In the genomic region with DNA sequence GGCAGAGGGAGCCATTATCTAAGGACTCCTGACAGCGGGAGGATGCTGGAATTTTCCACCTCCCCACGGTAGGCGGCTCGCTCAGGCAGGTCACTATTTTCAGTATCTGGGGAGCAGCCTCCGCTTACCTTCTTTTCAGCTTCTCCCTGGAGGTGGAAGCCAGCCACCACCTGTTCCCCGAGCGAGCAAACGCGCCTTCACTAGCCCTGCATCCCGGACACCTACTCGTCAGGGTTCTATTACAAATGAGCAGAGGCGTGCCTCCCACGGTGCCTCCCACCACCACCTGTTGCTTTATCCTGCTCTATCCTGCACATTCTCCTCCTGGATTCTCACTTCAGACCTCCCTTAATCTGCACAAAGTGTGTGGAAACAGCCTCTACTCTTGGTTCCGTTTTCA, we compare ENCODE assay signal across 12 mouse cellular contexts. TPM values are rescaled to one million over a fixed set of nuclear protein-coding genes. Genes with fewer than 3 reads are reported as not detected.
DNase-seq lines count a peak whose midpoint lies in the region; ATAC-seq lines count a peak whose summit lies in the region.
"Had no signal": no experiment of that assay in that cellular context is flagged by ENCODE, and none has a peak within 500 bp of the region (broad histone marks: within the 10 kb centered on the region; RNA-seq: fewer than 3 reads in every experiment).

No protein-coding gene starts in this region.

- H3K9me3 ChIP-seq in liver, embryonic 13.5 days (replicated peaks) = no peaks in the 10 kb centered on the region
- no peaks in the 10 kb centered on the region for H3K9me3 ChIP-seq in liver, embryonic 12.5 days (replicated peaks)
- H3K9me3 ChIP-seq in midbrain, embryonic 13.5 days = no peaks in the 10 kb centered on the region
- H3K9me3 ChIP-seq: midbrain, embryonic 12.5 days had no signal

- H3K4me2 ChIP-seq in liver, embryonic 13.5 days = no peak overlapping the region
- H3K4me2 ChIP-seq in liver, embryonic 12.5 days = no peak overlapping the region
- H3K4me2 ChIP-seq in midbrain, embryonic 13.5 days (replicated peaks) = no peak overlapping the region
- H3K4me2 ChIP-seq: heart, embryonic 11.5 days; midbrain, embryonic 12.5 days had no signal

- DNase-seq in liver, embryonic 13.5 days = no peak
- peak; percentile 87 to 96 for DNase-seq in layer of hippocampus, adult 18-20 months (ENCODE audit: low spot score in 2 of 2)
- peak; percentile 83 to 95 for DNase-seq in left cerebral cortex, adult 8-10 months (ENCODE audit: low spot score in 2 of 2)
- peak; percentile 92 for DNase-seq in telencephalon, adult 2 months (ENCODE audit: low read depth, low spot score)
- DNase-seq in retina, embryonic 14.5 days (ENCODE audit: low spot score) = no peak
- DNase-seq in neural tube, embryonic 10.5 days (ENCODE audit: extremely low spot score, low spot score) = no peak
- DNase-seq: cerebellum, adult 2 months; lung, postnatal 36 days had no signal

- ATAC-seq in liver, embryonic 13.5 days (ENCODE audit: low read depth) = no peak
- no peak for ATAC-seq in liver, embryonic 12.5 days
- ATAC-seq in midbrain, embryonic 13.5 days = no peak

- 0 out of 2 replicates have a peak overlapping the region, but pooled peaks have one; percentile 1 for H3K9ac ChIP-seq in liver, embryonic 13.5 days
- no peak overlapping the region for H3K9ac ChIP-seq in liver, embryonic 12.5 days
- H3K9ac ChIP-seq in midbrain, embryonic 13.5 days (replicated peaks) = no peak overlapping the region
- H3K9ac ChIP-seq: midbrain, embryonic 12.5 days had no signal

- 61% methylated on average over 14 of the region's 14 CpGs for whole genome bisulfite sequencing in liver, embryonic 13.5 days (ENCODE audit: insufficient replicate concordance)
- WGBS in liver, embryonic 12.5 days (ENCODE audit: insufficient replicate concordance) = 61% methylated on average over 14 of the region's 14 CpGs
- 61% methylated on average over 14 of the region's 14 CpGs for WGBS in midbrain, embryonic 13.5 days

- no peak overlapping the region for H3K4me3 ChIP-seq in liver, embryonic 13.5 days (replicated peaks)
- H3K4me3 ChIP-seq in liver, embryonic 12.5 days = no peak overlapping the region
- no peak overlapping the region for H3K4me3 ChIP-seq in midbrain, embryonic 13.5 days (replicated peaks)
- H3K4me3 ChIP-seq: midbrain, embryonic 12.5 days had no signal

- H3K27ac ChIP-seq in liver, embryonic 13.5 days = no peak overlapping the region
- H3K27ac ChIP-seq in liver, embryonic 12.5 days = no peak overlapping the region
- H3K27ac ChIP-seq in midbrain, embryonic 13.5 days = no peak overlapping the region
- H3K27ac ChIP-seq: midbrain, embryonic 12.5 days had no signal

- H3K36me3 ChIP-seq in liver, embryonic 13.5 days = no peaks in the 10 kb centered on the region
- H3K36me3 ChIP-seq in liver, embryonic 12.5 days = peaks cover 11% of the 10 kb centered on the region; the same call in 1 of the 2 replicates
- H3K36me3 ChIP-seq in midbrain, embryonic 13.5 days = peaks cover 30% of the 10 kb centered on the region

- H3K4me1 ChIP-seq in liver, embryonic 13.5 days (replicated peaks) = peaks cover 9% of the 10 kb centered on the region
- peaks cover 9% of the 10 kb centered on the region for H3K4me1 ChIP-seq in liver, embryonic 12.5 days
- H3K4me1 ChIP-seq in midbrain, embryonic 13.5 days (replicated peaks) = peaks cover 4% of the 10 kb centered on the region; the same call in 1 of the 2 replicates

- 0 out of 2 replicates have a peak, but pooled peaks cover 3% of the 10 kb centered on the region for H3K27me3 ChIP-seq in liver, embryonic 13.5 days
- H3K27me3 ChIP-seq in liver, embryonic 12.5 days (replicated peaks) = 0 out of 2 replicates have a peak, but pooled peaks cover 14% of the 10 kb centered on the region
- no peaks in the 10 kb centered on the region for H3K27me3 ChIP-seq in midbrain, embryonic 13.5 days
- H3K27me3 ChIP-seq: midbrain, embryonic 12.5 days had no signal

RNA-seq across cellular contexts. Expression of gene Snrnp35, which starts 20.8 kb away (rescaled TPM):
- 14.6 and 15.0 TPM in 2 replicates for polyA plus RNA-seq in liver, embryonic 13.5 days (2015; fragmentation: Nextera tagmentation; extraction: Ambion mirVana)
- polyA plus RNA-seq in liver, embryonic 12.5 days (2016; fragmentation: Nextera tagmentation; extraction: Ambion mirVana) = 17.8 and 18.3 TPM in 2 replicates
- 10 to 100 TPM; 25.3 to 28.7 TPM for total RNA-seq in layer of hippocampus, adult 18-20 months (2021)
- total RNA-seq in left cerebral cortex, adult 8-10 months (2022) = 10 to 100 TPM; 19.0 to 29.8 (median 23.9) TPM
- polyA plus RNA-seq in midbrain, embryonic 13.5 days (2015; fragmentation: Nextera tagmentation; extraction: Ambion mirVana) = 26.1 and 26.3 TPM in 2 replicates

RNA-seq across cellular contexts. Expression of gene Rilpl2, which starts 25.6 kb away (rescaled TPM):
- polyA plus RNA-seq in liver, embryonic 13.5 days (2015; fragmentation: Nextera tagmentation; extraction: Ambion mirVana) = 9.9 and 10.3 TPM in 2 replicates
- polyA plus RNA-seq in liver, embryonic 12.5 days (2016; fragmentation: Nextera tagmentation; extraction: Ambion mirVana) = 9.4 and 11.5 TPM in 2 replicates
- 10 to 100 TPM; 20.4 to 22.6 TPM for total RNA-seq in layer of hippocampus, adult 18-20 months (2021)
- total RNA-seq in left cerebral cortex, adult 8-10 months (2022) = 10 to 100 TPM; 13.3 to 18.3 (median 15.8) TPM
- 18.2 and 19.4 TPM in 2 replicates for polyA plus RNA-seq in midbrain, embryonic 13.5 days (2015; fragmentation: Nextera tagmentation; extraction: Ambion mirVana)

RNA-seq across cellular contexts. Expression of gene Rilpl1, which starts 27.4 kb away (rescaled TPM):
- 1.9 and 2.5 TPM in 2 replicates for polyA plus RNA-seq in liver, embryonic 13.5 days (2015; fragmentation: Nextera tagmentation; extraction: Ambion mirVana)
- 4.5 and 4.9 TPM in 2 replicates for polyA plus RNA-seq in liver, embryonic 12.5 days (2016; fragmentation: Nextera tagmentation; extraction: Ambion mirVana)
- total RNA-seq in layer of hippocampus, adult 18-20 months (2021) = 10 to 100 TPM; 75.7 to 89.4 TPM
- 10 to 100 TPM; 51.6 to 69.0 (median 61.8) TPM for total RNA-seq in left cerebral cortex, adult 8-10 months (2022)
- polyA plus RNA-seq in midbrain, embryonic 13.5 days (2015; fragmentation: Nextera tagmentation; extraction: Ambion mirVana) = 9.1 and 10.3 TPM in 2 replicates

RNA-seq across cellular contexts. Expression of gene Tmed2, which starts 36.8 kb away (rescaled TPM):
- polyA plus RNA-seq in liver, embryonic 13.5 days (2015; fragmentation: Nextera tagmentation; extraction: Ambion mirVana) = 366 and 422 TPM in 2 replicates
- polyA plus RNA-seq in liver, embryonic 12.5 days (2016; fragmentation: Nextera tagmentation; extraction: Ambion mirVana) = 394 and 403 TPM in 2 replicates
- total RNA-seq in layer of hippocampus, adult 18-20 months (2021) = 100 to 1,000 TPM in 1 of 2 experiments, 10 to 100 TPM in 1; 96.7 to 100 TPM
- 100 to 1,000 TPM; 104 to 114 (median 110) TPM for total RNA-seq in left cerebral cortex, adult 8-10 months (2022)
- polyA plus RNA-seq in midbrain, embryonic 13.5 days (2015; fragmentation: Nextera tagmentation; extraction: Ambion mirVana) = 345 and 368 TPM in 2 replicates

RNA-seq across cellular contexts. Expression of gene Ddx55, which starts 48.9 kb away (rescaled TPM):
- 9.4 and 11.0 TPM in 2 replicates for polyA plus RNA-seq in liver, embryonic 13.5 days (2015; fragmentation: Nextera tagmentation; extraction: Ambion mirVana)
- polyA plus RNA-seq in liver, embryonic 12.5 days (2016; fragmentation: Nextera tagmentation; extraction: Ambion mirVana) = 11.9 and 12.4 TPM in 2 replicates
- total RNA-seq in layer of hippocampus, adult 18-20 months (2021) = 10 to 100 TPM; 23.8 to 24.4 TPM
- total RNA-seq in left cerebral cortex, adult 8-10 months (2022) = 10 to 100 TPM; 24.9 to 28.0 (median 27.0) TPM
- 28.0 and 28.2 TPM in 2 replicates for polyA plus RNA-seq in midbrain, embryonic 13.5 days (2015; fragmentation: Nextera tagmentation; extraction: Ambion mirVana)

Comparison
In these comparisons a context has a peak if more than half of its experiments do, and no peak if none do; other contexts are left out.
1. DNase-seq: peak in layer of hippocampus, adult 18-20 months (2 of 2), left cerebral cortex, adult 8-10 months (2 of 2) and telencephalon, adult 2 months (single experiment); none in liver, embryonic 13.5 days (single experiment), retina, embryonic 14.5 days (single experiment) and neural tube, embryonic 10.5 days (single experiment).